Comparison of ENCODE assay signal across 15 mouse cellular contexts in the genomic region with DNA sequence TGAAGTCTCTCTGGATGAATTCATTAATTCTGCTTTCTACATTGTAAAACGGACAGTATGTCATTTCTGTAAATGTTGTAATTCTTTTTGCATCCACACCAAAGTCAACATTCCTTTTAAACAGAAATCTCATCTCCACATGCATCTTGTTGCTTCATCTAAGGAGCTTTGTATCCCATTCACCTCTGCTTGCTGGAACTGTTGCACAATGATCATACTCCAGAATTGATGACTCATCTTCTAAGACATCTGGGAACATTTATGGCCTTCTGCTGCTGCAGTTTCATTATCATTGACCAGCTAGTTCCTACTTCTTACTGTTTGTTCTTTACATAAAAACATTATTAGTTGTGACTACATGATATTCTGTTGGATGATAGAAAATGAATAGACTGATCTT.
"Had no signal": no experiment of that assay in that cellular context is flagged by ENCODE, and none has a peak within 500 bp of the region (broad histone marks: within the 10 kb centered on the region; RNA-seq: fewer than 3 reads in every experiment).

No protein-coding gene starts in this region.

- H3K36me3 ChIP-seq: midbrain, embryonic 10.5 days; midbrain, embryonic 12.5 days; neural tube, embryonic 12.5 days; stomach, embryonic 15.5 days had no signal

- DNase-seq: lung, adult 18-20 months; lung, embryonic 14.5 days; lung, postnatal 14 days; lung, postnatal 36 days; midbrain, embryonic 14.5 days; right cerebral cortex, postnatal 14 days; thymus, adult 2 months; thymus, postnatal 25 days; thymus, postnatal 4 days had no signal

- H3K27me3 ChIP-seq: midbrain, embryonic 12.5 days; neural tube, embryonic 12.5 days; stomach, embryonic 15.5 days had no signal

- H3K4me2 ChIP-seq: lung, embryonic 14.5 days; midbrain, embryonic 12.5 days; neural tube, embryonic 12.5 days; stomach, embryonic 15.5 days had no signal

- H3K27ac ChIP-seq: liver, embryonic 14.5 days; midbrain, embryonic 10.5 days; midbrain, embryonic 12.5 days; neural tube, embryonic 12.5 days; stomach, embryonic 15.5 days; stomach, postnatal 0 days had no signal

- H3K4me3 ChIP-seq: midbrain, embryonic 10.5 days; midbrain, embryonic 12.5 days; neural tube, embryonic 12.5 days; stomach, embryonic 15.5 days had no signal
